Mouse (Mus musculus) cerebellum, adult (tissue): ENCODE measurements around the gene Azi2.

Source experiments
- ATAC-seq: cut with Nextera tagmentation; 2 replicates; pipeline ENCODE4 v1.9.2; 2017; ENCODE audit warnings: mild to moderate bottlenecking, moderate library complexity, mixed read lengths; ENCODE audit not compliant: insufficient number of reproducible peaks, low FRiP score, low TSS enrichment

Azi2 gene

GRCm38 (mm10) chr9:118082575-118083431 is 42.5 kb downstream of the Azi2 start:
- no peak for ATAC-seq

- ATAC-seq = no peak
Observed at GRCm38 (mm10) chr9:118083834-118084233, 43.5 kb downstream of the Azi2 start.

GRCm38 (mm10) chr9:118099395-118099794 is 59.1 kb downstream of the Azi2 start:
- ATAC-seq = peak; percentile 86

GRCm38 (mm10) chr9:118100484-118100883 is 60.2 kb downstream of the Azi2 start:
- ATAC-seq = no peak

GRCm38 (mm10) chr9:118101802-118102201 is 61.5 kb downstream of the Azi2 start:
- ATAC-seq = no peak

- ATAC-seq = no peak
Observed at GRCm38 (mm10) chr9:118108527-118109011, 68.3 kb downstream of the Azi2 start.

GRCm38 (mm10) chr9:118109697-118110359 is 69.5 kb downstream of the Azi2 start:
- no peak for ATAC-seq

GRCm38 (mm10) chr9:118110360-118110710 is 70.0 kb downstream of the Azi2 start:
- no peak for ATAC-seq
